Mouse (Mus musculus) hindbrain, postnatal 0 days (tissue): ENCODE results near the gene Npnt. TPM values are rescaled to one million over a fixed set of nuclear protein-coding genes. Genes with fewer than 3 reads are reported as not detected.

Experiments used
- ATAC-seq: fragments of 200-750 bp; cut with Nextera tagmentation; 2 replicates; pipeline ENCODE4 v1.8.0; 2017; ENCODE audit warnings: mild to moderate bottlenecking, moderate TSS enrichment, moderate library complexity
- DNase-seq: peaks from one replicate; pipeline ENCODE4 v3.0.0-alpha.2; 2015; ENCODE audit warnings: low spot score
- H3K27ac ChIP-seq: fragments of 300-500 bp; sonication (generic); 2 replicates; pipeline ENCODE4 v1.5.1; 2014; ENCODE audit warnings: mild to moderate bottlenecking
- H3K27me3 ChIP-seq: fragments of 300-500 bp; sonication (generic); 2 replicates; pipeline ENCODE4 v1.6.1; 2014; ENCODE audit warnings: low read length, mixed read lengths; ENCODE audit not compliant: insufficient read depth
- H3K36me3 ChIP-seq: fragments of 300-500 bp; sonication (generic); 2 replicates; pipeline ENCODE4 v1.6.1; 2014; ENCODE audit warnings: low read length, mixed read lengths; ENCODE audit not compliant: insufficient read depth
- H3K4me1 ChIP-seq: fragments of 300-500 bp; sonication (generic); 2 replicates; pipeline ENCODE4 v1.6.1; 2014; ENCODE audit warnings: antibody characterized with exemption, low read length, mixed read lengths; ENCODE audit not compliant: insufficient read depth
- H3K4me2 ChIP-seq: fragments of 300-500 bp; sonication (generic); 2 replicates; pipeline ENCODE4 v1.6.1; 2014; ENCODE audit warnings: low read depth, mild to moderate bottlenecking, low read length, moderate library complexity, mixed read lengths
- H3K4me3 ChIP-seq: fragments of 300-500 bp; sonication (generic); 2 replicates; pipeline ENCODE4 v1.5.1; 2014; ENCODE audit warnings: low read length
- H3K9ac ChIP-seq: fragments of 300-500 bp; sonication (generic); replicated peaks from 2 replicates; pipeline ENCODE4 v1.6.1; 2014; ENCODE audit warnings: mild to moderate bottlenecking, low read length, moderate library complexity, mixed read lengths
- H3K9me3 ChIP-seq: fragments of 300-500 bp; sonication (generic); 2 replicates; pipeline ENCODE4 v1.6.1; 2016; ENCODE audit warnings: low read length, mixed read lengths
- CTCF ChIP-seq: IDR thresholded peaks from 2 replicates; pipeline ENCODE4 v1.5.1; 2016; ENCODE audit warnings: antibody characterized with exemption, control low read depth, low read depth
- WGBS: fragments of 180-500 bp; shearing (Covaris S2); extraction: QIAGEN DNeasy Blood & Tissue Kit; methylation state at CpG from one replicate; pipeline ENCODE4 v1.1.7; 2014; 5-methylcytosine and 5-hydroxymethylcytosine counted together
- polyA plus RNA-seq: library from polyadenylated mRNA; unstranded; fragments of >200 nt; fragmentation: Nextera tagmentation; extraction: Ambion mirVana; gene quantifications from 2 replicates; pipeline ENCODE4 v1.2.1, GENCODE M21; 2015
- total RNA-seq: library from RNA; depleted of rRNA; stranded (reverse); fragments of >200 nt; gene quantifications from 2 replicates; pipeline ENCODE4 v1.2.3, GENCODE M21; 2014; rRNA removed

Npnt gene
- total and polyA plus RNA-seq, 2 experiments from 2014 or later = 12.6 to 22.9 TPM

GRCm38 (mm10) chr3:132838656-132839417, 111.3 kb downstream of the Npnt start:
- H3K9ac ChIP-seq = no peak overlapping the region
- no peak overlapping the region for H3K27ac ChIP-seq
- no peak for DNase-seq
- no peaks in the 10 kb centered on the region for H3K27me3 ChIP-seq
- no peak for TF ChIP-seq CTCF
- no peak for ATAC-seq
- H3K4me3 ChIP-seq = no peak overlapping the region
- no peak overlapping the region for H3K4me2 ChIP-seq
- peaks cover 16% of the 10 kb centered on the region; the same call in 1 of the 2 replicates for H3K36me3 ChIP-seq
- H3K4me1 ChIP-seq = no peaks in the 10 kb centered on the region
- H3K9me3 ChIP-seq = no peaks in the 10 kb centered on the region
- WGBS = 94% methylated on average over 14 of the region's 15 CpGs

GRCm38 (mm10) chr3:132837134-132837533, 113.0 kb downstream of the Npnt start:
- Histone ChIP-seq H3K36me3 (peaks cover 16% of the 10 kb centered on the region; the same call in 1 of the 2 replicates), H3K27ac (no peak overlapping the region), H3K4me3 (no peak overlapping the region), H3K4me1 (no peaks in the 10 kb centered on the region), H3K9me3 (no peaks in the 10 kb centered on the region), H3K4me2 (no peak overlapping the region), H3K9ac (no peak overlapping the region), H3K27me3 (no peaks in the 10 kb centered on the region)
- DNase-seq (no peak), ATAC-seq (no peak)
- TF ChIP-seq CTCF = no peak
- 87% methylated on average over 4 of the region's 4 CpGs for WGBS

GRCm38 (mm10) chr3:132835118-132835794, 114.8 kb downstream of the Npnt start:
- DNase-seq (no peak), ATAC-seq (no peak)
- H3K9me3 ChIP-seq = no peaks in the 10 kb centered on the region
- no peak overlapping the region for H3K4me2 ChIP-seq
- no peak overlapping the region for H3K9ac ChIP-seq
- peaks cover 16% of the 10 kb centered on the region; the same call in 1 of the 2 replicates for H3K36me3 ChIP-seq
- H3K4me3 ChIP-seq = no peak overlapping the region
- WGBS = 81% methylated on average over 6 of the region's 6 CpGs
- no peaks in the 10 kb centered on the region for H3K4me1 ChIP-seq
- H3K27me3 ChIP-seq = no peaks in the 10 kb centered on the region
- H3K27ac ChIP-seq = no peak overlapping the region
- no peak for TF ChIP-seq CTCF

Other genes starting within 250 kb of the Npnt start
- gene Ints12, start 141.5 kb upstream of the Npnt start, total RNA-seq = 10.0 and 12.8 TPM in 2 replicates
- 9.6 and 10.2 TPM in 2 replicates for gene Ints12, start 141.5 kb upstream of the Npnt start, polyA plus RNA-seq
- 7.4 and 8.6 TPM in 2 replicates for gene Gstcd, start 141.7 kb upstream of the Npnt start, total RNA-seq
- 2.3 and 3.3 TPM in 2 replicates for gene Gstcd, start 141.7 kb upstream of the Npnt start, polyA plus RNA-seq